Mouse (Mus musculus): ENCODE measurements around the gene Olfr524. TPM values are rescaled to one million over a fixed set of nuclear protein-coding genes. Genes with fewer than 3 reads are reported as not detected.

Olfr524 gene
- polyA plus RNA-seq (2015; fragmentation: Illumina TruSeq; extraction: RNeasy Lipid Tissue Mini Kit (QIAGEN cat#74804); ENCODE audit: low read depth, low replicate concordance), result not detected

DNA sequence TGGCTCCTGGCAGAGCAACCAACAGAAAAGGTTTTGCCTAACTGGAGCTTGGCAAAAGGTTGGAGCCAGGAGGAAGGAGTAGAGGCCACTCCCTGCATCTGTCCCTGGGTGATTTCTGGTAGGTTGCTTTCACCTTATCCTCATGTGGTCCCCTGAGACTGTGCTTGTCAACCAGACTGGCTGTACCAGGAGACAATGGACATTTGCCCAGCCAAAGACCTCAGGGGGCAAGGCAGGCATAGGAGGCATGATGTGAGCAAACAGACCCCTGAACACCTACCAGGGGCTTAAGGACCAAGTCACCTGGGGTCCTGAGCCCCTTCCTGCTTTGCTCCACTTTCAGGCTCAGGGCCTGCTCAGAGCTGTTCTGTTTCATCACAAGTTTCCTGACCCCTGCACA lies at the start of gene Olfr524:
TSS of gene Olfr524 (minus strand) at position 101 of the 400 bp plus-strand sequence.

DNA sequence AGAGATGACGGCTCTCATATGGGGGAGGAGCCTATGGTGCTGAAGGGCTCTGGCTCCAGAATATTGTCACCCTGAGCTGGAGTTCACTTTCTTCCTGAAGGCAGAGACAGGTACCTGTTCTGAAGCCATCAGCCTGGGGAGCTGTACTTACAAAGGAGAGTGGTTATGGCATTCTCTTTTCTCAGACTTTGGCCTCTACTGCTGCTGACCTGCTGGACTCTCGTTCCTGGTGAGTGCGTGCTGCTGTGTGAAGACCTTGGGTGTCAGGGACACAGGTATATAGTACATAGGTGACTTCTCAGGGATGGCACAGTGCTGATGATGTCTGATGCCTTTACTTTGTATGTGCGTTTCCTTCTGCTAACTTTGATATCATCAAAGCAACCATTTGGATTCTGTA lies 41.5 kb upstream of the Olfr524 start, which contains the start of gene 5830411N06Rik:
TSS of gene 5830411N06Rik (plus strand) at position 69 of the 400 bp plus-strand sequence.

GRCm38 (mm10) chr7:140217967-140218366 lies 12.2 kb upstream of the Olfr524 start, which contains the start of gene Cd163l1:
Cd163l1 (plus strand) TSS chr7:140218267.

DNA sequence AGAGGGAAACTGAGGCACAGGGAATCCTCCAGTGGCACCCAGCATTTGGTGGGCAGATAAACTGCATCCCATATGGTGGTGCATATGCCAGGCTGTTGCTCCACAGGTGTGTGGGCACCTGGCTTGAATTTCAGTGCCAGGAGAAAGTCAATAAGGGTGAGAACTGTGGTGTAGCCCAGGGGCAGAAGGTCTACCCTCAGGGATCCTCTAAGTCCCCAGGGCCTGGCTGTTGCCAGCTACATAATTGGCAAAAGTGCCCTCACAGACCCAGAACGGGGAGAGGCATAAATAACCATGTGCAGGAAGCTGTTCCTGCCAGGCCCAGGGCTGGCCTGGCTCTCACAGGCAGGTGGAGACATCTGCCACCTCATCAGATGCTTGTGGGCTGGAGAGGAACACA lies 32.8 kb downstream of the Olfr524 start, which contains the start of gene Olfr523:
TSS of gene Olfr523 (plus strand) at position 282 of the 400 bp plus-strand sequence.

DNA sequence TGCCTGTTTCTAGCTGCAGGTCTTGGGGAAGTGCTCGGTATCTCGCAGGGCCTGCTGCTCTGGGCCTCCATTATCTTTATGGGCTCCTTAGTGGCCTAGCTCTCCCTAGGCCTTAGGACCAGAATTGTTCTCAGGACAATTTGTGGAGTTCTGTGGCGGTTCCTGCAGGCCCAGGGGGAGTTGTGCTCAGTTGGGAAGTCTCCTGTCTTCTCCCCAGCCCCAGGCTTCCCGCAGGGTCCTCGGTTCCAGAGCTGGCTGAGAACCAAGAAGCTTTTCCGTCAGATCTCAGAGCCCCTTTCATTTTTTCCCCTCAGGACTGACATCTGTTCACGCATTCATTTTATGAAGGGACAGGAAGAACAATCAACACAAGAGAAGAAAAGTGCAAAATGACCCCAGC lies 41.1 kb downstream of the Olfr524 start, which contains the start of gene Olfr522:
TSS of gene Olfr522 (minus strand) at position 101 of the 400 bp plus-strand sequence.

GRCm38 (mm10) chr7:140154218-140154927 lies 51.4 kb downstream of the Olfr524 start, which contains the start of gene Sprn:
Sprn (minus strand) TSS chr7:140154877.

Other genes with a start within 250 kb of the Olfr524 start
- gene 6430531B16Rik, start 227.2 kb downstream of the Olfr524 start, polyA plus RNA-seq (2015; fragmentation: Illumina TruSeq; extraction: RNeasy Lipid Tissue Mini Kit (QIAGEN cat#74804); ENCODE audit: low read depth, low replicate concordance), result 0.48 TPM
- 3.3 TPM for gene Adam8, start 213.4 kb downstream of the Olfr524 start, polyA plus RNA-seq (2015; fragmentation: Illumina TruSeq; extraction: RNeasy Lipid Tissue Mini Kit (QIAGEN cat#74804); ENCODE audit: low read depth, low replicate concordance)
- 33.5 TPM for gene Zfp511, start 169.6 kb downstream of the Olfr524 start, polyA plus RNA-seq (2015; fragmentation: Illumina TruSeq; extraction: RNeasy Lipid Tissue Mini Kit (QIAGEN cat#74804); ENCODE audit: low read depth, low replicate concordance)
- 29.0 TPM for gene Tubgcp2, start 169.3 kb downstream of the Olfr524 start, polyA plus RNA-seq (2015; fragmentation: Illumina TruSeq; extraction: RNeasy Lipid Tissue Mini Kit (QIAGEN cat#74804); ENCODE audit: low read depth, low replicate concordance)
- not detected for gene Msx3, start 156.9 kb downstream of the Olfr524 start, polyA plus RNA-seq (2015; fragmentation: Illumina TruSeq; extraction: RNeasy Lipid Tissue Mini Kit (QIAGEN cat#74804); ENCODE audit: low read depth, low replicate concordance)
- 302 TPM for gene Caly, start 123.4 kb downstream of the Olfr524 start, polyA plus RNA-seq (2015; fragmentation: Illumina TruSeq; extraction: RNeasy Lipid Tissue Mini Kit (QIAGEN cat#74804); ENCODE audit: low read depth, low replicate concordance)
- gene Prap1, start 112.6 kb downstream of the Olfr524 start, polyA plus RNA-seq (2015; fragmentation: Illumina TruSeq; extraction: RNeasy Lipid Tissue Mini Kit (QIAGEN cat#74804); ENCODE audit: low read depth, low replicate concordance), result not detected
- 83.3 TPM for gene Fuom, start 103.5 kb downstream of the Olfr524 start, polyA plus RNA-seq (2015; fragmentation: Illumina TruSeq; extraction: RNeasy Lipid Tissue Mini Kit (QIAGEN cat#74804); ENCODE audit: low read depth, low replicate concordance)
- 7.1 TPM for gene Paox, start 90.2 kb downstream of the Olfr524 start, polyA plus RNA-seq (2015; fragmentation: Illumina TruSeq; extraction: RNeasy Lipid Tissue Mini Kit (QIAGEN cat#74804); ENCODE audit: low read depth, low replicate concordance)
- gene Echs1, start 89.5 kb downstream of the Olfr524 start, polyA plus RNA-seq (2015; fragmentation: Illumina TruSeq; extraction: RNeasy Lipid Tissue Mini Kit (QIAGEN cat#74804); ENCODE audit: low read depth, low replicate concordance), result 90.6 TPM
- 28.6 TPM for gene Mtg1, start 68.4 kb downstream of the Olfr524 start, polyA plus RNA-seq (2015; fragmentation: Illumina TruSeq; extraction: RNeasy Lipid Tissue Mini Kit (QIAGEN cat#74804); ENCODE audit: low read depth, low replicate concordance)
- 96.6 TPM for gene Sprn, start 51.1 kb downstream of the Olfr524 start, polyA plus RNA-seq (2015; fragmentation: Illumina TruSeq; extraction: RNeasy Lipid Tissue Mini Kit (QIAGEN cat#74804); ENCODE audit: low read depth, low replicate concordance)
- gene Olfr522, start 41.2 kb downstream of the Olfr524 start, polyA plus RNA-seq (2015; fragmentation: Illumina TruSeq; extraction: RNeasy Lipid Tissue Mini Kit (QIAGEN cat#74804); ENCODE audit: low read depth, low replicate concordance), result not detected
- not detected for gene Olfr523, start 32.7 kb downstream of the Olfr524 start, polyA plus RNA-seq (2015; fragmentation: Illumina TruSeq; extraction: RNeasy Lipid Tissue Mini Kit (QIAGEN cat#74804); ENCODE audit: low read depth, low replicate concordance)
- gene Cd163l1, start 12.3 kb upstream of the Olfr524 start, polyA plus RNA-seq (2015; fragmentation: Illumina TruSeq; extraction: RNeasy Lipid Tissue Mini Kit (QIAGEN cat#74804); ENCODE audit: low read depth, low replicate concordance), result not detected
- gene 5830411N06Rik, start 41.3 kb upstream of the Olfr524 start, polyA plus RNA-seq (2015; fragmentation: Illumina TruSeq; extraction: RNeasy Lipid Tissue Mini Kit (QIAGEN cat#74804); ENCODE audit: low read depth, low replicate concordance), result not detected
- not detected for gene Olfr525, start 114.9 kb upstream of the Olfr524 start, polyA plus RNA-seq (2015; fragmentation: Illumina TruSeq; extraction: RNeasy Lipid Tissue Mini Kit (QIAGEN cat#74804); ENCODE audit: low read depth, low replicate concordance)
- not detected for gene Olfr527, start 128.1 kb upstream of the Olfr524 start, polyA plus RNA-seq (2015; fragmentation: Illumina TruSeq; extraction: RNeasy Lipid Tissue Mini Kit (QIAGEN cat#74804); ENCODE audit: low read depth, low replicate concordance)
- not detected for gene Olfr60, start 155.7 kb upstream of the Olfr524 start, polyA plus RNA-seq (2015; fragmentation: Illumina TruSeq; extraction: RNeasy Lipid Tissue Mini Kit (QIAGEN cat#74804); ENCODE audit: low read depth, low replicate concordance)
- gene Olfr530, start 170.4 kb upstream of the Olfr524 start, polyA plus RNA-seq (2015; fragmentation: Illumina TruSeq; extraction: RNeasy Lipid Tissue Mini Kit (QIAGEN cat#74804); ENCODE audit: low read depth, low replicate concordance), result not detected
- gene Olfr531, start 197.0 kb upstream of the Olfr524 start, polyA plus RNA-seq (2015; fragmentation: Illumina TruSeq; extraction: RNeasy Lipid Tissue Mini Kit (QIAGEN cat#74804); ENCODE audit: low read depth, low replicate concordance), result not detected
- not detected for gene Olfr532, start 215.7 kb upstream of the Olfr524 start, polyA plus RNA-seq (2015; fragmentation: Illumina TruSeq; extraction: RNeasy Lipid Tissue Mini Kit (QIAGEN cat#74804); ENCODE audit: low read depth, low replicate concordance)

Data from brain, adult 10 weeks (tissue).